Mouse (Mus musculus): Measurements from ENCODE around the gene Ak1. TPM values are rescaled to one million over a fixed set of nuclear protein-coding genes. Genes with fewer than 3 reads are reported as not detected.
A peak's percentile ranks its signal among the peaks of the same experiment; 100 is the strongest.

Ak1 gene
- total RNA-seq, 2 experiments from 2014 or later: 405 to 424 TPM

DNA sequence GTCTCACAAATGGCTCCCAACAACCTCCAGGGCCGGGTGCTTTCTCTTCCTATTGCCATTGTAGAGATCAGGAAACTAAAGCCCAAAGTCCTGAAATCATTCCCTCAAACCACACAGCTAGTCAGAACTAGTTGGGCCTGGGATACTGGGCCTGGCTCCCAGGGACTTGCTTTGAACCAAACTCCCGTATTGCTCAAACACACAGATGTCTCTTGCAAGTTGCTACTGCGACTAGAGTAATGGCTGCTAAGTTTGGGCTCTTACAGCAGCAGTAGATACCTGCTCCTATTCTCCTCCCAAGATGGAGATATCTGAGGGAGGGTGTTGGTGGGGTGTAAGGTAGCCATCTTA lies 33.8 kb downstream of the Ak1 start:
- DNase-seq: no peak

GRCm38 (mm10) chr2:32655826-32656225 lies 34.3 kb downstream of the Ak1 start:
- peak; percentile 80 for DNase-seq

- no peak for DNase-seq
These were observed 37.3 kb downstream of the Ak1 start for GRCm38 (mm10) chr2:32658873-32659272.

DNA sequence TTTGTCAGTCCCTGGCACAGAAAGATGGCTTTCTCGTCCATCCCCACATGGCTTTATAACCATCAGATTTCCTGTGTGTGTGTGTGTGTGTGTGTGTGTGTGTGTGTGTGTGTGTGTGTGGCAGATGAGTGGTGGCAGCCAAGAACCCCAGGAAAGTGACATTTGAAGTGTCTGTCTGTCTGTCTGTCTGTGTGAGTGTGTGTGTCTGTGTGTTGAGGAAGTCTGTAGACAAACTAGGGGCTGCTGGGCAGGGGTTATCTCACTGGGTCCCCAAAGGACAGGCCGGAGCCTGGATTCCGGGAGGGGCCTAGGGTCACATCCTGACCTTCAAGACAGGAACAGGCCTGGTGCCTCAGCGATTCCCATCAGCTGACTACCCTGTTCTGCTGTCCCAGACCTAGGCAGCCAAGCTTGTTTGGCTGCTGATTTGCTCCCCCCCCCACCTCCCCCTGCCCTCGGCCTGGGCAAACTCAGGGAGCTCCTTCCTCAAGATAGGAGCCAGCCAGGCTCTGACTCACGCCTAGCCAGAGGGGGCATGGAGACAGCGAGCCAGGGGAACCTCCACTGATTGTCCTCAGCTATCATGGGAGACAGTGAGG lies 40.0 kb downstream of the Ak1 start:
- DNase-seq: peak; percentile 65

GRCm38 (mm10) chr2:32662291-32662690 lies 40.7 kb downstream of the Ak1 start:
- no peak for DNase-seq

- DNase-seq: no peak
These were observed 43.8 kb downstream of the Ak1 start for GRCm38 (mm10) chr2:32665345-32665744.

- DNase-seq: no peak
These were observed 44.3 kb downstream of the Ak1 start for GRCm38 (mm10) chr2:32665853-32666252.

DNA sequence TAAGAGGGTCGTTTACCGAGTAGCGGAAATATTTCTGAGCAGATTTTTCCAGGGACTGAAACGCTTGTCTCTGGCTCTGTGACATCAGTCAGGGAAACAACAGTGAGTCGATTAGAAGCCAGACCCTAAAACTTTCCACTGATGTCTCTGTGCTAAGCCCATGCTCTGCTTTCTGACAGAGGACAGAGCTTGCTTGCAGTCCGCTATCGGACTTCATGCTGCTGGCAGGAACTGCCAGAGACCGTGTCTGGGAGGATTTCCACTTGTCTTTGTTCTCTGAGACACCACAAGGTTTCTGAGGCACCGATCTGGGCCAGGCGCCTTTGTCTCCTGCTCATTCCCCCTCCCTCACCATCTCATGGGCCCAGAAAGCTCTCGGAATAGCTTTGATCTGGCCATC lies 46.2 kb downstream of the Ak1 start:
- DNase-seq: peak; percentile 49

DNA sequence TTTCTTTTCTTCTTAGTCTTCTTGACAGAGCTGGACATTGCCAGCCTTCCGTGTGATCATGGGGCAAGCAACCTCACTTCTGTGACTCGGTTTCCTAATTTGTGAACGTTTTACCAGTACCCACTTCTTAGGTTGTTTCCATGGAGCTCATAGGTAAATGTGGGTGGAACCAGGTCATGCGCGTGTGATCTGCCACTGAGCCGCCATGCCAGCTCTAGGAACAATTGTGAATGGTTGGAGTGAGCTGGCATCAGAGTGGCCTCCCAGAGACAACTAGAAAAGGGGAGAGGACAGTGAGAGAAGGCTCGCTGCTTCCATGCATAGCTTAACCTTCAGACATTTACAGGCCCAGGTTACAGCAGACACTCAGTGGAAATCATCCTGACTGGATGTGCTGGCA lies 46.6 kb downstream of the Ak1 start:
- no peak for DNase-seq

DNA sequence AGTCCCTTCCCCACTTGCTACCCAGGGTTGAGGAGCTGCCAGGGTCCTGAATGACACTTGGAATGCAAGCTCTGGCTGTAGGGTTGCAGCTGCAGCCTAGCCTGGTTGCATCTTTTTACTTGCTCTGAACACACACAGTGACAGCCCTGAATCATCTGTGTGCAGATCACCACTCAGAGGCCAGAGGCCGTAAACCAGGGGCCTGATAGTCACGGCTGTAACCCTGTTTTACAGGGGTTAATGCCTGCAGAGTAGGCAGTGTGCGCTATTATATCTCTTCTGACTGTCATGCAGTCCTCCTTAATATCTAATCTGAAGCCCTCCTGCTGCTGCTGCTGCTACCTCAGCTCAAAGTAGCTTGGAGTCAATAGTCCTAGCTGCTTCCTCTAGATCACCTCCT lies 48.3 kb downstream of the Ak1 start:
- no peak for DNase-seq

- DNase-seq: no peak
These were observed 49.6 kb downstream of the Ak1 start for GRCm38 (mm10) chr2:32671147-32671546.

DNA sequence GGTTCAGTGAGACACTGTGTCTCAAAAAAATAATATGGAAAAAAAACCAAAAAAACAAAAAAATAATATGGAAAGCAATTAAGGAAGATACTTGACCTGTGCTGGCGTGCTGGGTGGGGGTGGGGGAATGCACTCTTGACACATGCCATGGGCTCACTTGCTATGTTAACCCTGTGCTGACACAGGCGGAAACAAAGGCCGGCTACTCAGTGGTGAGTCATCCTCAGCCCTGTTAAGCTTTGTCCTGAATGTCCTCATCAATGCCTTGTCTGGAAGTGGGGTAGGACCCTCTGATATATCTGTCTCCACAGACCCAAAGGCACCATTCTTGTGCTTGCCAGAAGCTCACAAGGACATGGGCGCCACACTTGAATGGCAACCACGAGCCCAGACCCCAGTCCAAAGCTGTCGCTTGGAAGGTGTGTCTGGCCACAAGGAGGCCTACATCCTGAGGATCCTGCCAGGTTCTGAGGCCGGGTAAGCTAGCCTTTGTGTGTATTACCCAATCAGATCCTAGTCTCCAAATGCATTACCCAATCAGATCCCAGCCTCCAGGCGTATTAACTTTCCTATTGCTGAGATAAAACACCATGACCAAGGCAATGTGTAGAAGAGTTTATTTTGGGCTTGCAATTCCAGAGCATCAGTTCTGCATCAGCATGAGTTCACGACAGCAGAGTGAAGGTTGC lies 50.5 kb downstream of the Ak1 start:
- DNase-seq: no peak

DNA sequence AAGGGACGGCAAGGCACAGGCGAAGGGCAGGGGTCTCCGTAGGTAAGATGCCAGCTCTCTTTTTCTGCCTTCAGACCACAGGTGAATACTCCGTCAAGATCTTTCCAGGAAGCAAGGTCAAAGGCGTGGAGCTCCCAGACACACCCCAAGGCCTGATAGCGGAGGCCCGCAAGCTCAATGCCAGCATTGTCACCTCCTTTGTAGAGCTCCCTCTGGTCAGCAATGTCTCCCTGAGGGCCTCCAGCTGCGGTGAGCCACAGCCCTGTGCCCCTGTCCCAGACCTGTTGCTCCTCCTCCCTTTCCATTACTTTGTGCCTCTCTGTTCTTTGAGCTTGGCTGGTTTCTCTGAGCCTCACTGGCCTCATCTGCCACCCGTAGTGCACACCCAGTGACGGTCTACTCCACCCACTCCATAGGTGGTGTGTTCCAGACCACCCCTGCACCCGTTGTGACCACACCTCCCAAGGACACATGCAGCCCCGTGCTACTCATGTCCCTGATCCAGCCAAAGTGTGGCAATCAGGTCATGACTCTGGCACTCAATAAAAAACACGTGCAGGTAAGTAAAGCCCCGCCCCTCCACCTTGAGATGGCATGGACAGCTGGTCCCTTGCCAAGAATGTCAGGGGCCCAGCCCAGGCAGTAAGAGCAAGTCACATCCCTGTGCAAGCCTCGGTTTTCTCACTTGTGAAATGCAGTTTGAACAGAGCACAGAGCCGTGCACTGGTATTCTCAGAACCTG lies 51.8 kb downstream of the Ak1 start:
- DNase-seq: no peak

GRCm38 (mm10) chr2:32676821-32677220 lies 55.3 kb downstream of the Ak1 start:
- DNase-seq: no peak

GRCm38 (mm10) chr2:32677683-32678082 lies 56.1 kb downstream of the Ak1 start:
- DNase-seq: no peak

DNA sequence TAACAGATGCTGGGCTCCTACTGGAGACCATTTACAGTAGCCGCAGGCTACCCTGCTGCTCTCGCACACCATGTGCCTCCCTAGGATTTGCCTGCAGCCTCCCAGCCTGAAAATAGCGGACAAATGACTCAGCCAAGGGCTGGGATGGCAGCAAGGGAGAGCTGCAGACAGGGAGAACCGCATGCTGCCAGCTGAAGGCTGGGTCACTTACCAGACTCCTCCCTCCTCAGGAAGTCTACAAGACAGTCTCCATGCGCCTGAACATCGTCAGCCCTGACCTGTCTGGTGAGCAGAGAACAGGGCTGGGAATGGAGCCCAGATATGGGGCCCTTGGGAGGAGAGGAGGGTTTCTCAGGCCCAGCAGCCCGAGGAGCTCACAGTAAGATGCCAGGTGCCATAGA lies 58.5 kb downstream of the Ak1 start:
- peak; percentile 56 for DNase-seq

DNA sequence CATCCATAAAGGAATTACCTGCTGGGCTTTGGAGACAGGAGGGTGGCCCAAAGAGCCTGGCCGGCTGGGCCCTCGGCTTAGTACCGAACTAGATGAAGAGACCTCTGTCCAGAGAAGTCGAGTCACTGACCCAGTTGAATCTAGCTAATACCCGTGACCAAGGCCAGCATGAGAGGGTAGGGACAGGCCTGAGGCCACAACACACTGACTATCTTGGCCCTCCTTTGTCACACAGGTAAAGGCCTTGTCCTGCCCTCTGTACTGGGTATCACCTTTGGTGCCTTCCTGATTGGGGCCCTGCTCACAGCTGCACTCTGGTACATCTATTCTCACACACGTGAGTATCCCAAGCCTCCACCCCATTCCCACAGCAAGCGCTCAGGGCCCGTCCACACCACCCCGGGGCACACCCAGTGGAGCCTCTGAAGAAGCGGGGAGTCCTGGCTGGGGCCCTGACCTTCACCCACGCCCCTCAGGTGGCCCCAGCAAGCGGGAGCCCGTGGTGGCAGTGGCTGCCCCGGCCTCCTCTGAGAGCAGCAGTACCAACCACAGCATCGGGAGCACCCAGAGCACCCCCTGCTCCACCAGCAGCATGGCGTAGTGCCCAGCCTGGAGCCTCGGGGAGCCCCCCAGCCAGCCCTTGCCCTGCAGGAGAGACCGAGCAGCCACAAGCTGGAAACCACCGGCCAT lies 59.5 kb downstream of the Ak1 start:
- no peak for DNase-seq

- DNase-seq: no peak
These were observed 60.2 kb downstream of the Ak1 start for GRCm38 (mm10) chr2:32681754-32682153.

GRCm38 (mm10) chr2:32682721-32683417 lies 61.3 kb downstream of the Ak1 start:
- DNase-seq: no peak

GRCm38 (mm10) chr2:32683701-32684100 lies 62.1 kb downstream of the Ak1 start:
- DNase-seq: no peak

Data from heart, postnatal 4 days (tissue).